23 mouse cellular contexts compared by ENCODE assay signal in the genomic region with DNA sequence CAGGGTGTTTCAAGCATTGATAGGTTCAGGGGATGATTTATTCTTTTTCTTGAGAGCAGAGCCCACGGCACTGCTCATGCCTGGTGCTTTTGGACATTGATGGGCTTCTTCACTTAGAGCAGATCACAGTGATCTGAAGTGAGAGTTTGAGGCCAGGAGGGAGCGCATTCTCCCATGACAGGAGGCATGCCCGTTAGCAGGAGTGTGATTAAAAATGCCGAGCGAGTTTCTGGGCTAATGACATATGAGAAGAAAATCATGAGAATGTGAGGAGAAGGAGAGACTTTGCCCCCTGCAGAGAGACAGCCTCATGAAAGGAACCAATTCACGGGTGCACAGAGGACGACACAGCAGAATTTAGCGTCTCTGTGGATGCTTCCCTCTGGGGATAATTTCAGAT. TPM values are rescaled to one million over a fixed set of nuclear protein-coding genes. Genes with fewer than 3 reads are reported as not detected.
A peak's percentile ranks its signal among the peaks of the same experiment; 100 is the strongest.
DNase-seq lines count a peak whose midpoint lies in the region; ATAC-seq and TF ChIP-seq lines count a peak whose summit lies in the region.
"Had no signal": no experiment of that assay in that cellular context is flagged by ENCODE, and none has a peak within 500 bp of the region (broad histone marks: within the 10 kb centered on the region; RNA-seq: fewer than 3 reads in every experiment).

No protein-coding gene starts in this region.

- no peak overlapping the region for H3K4me2 ChIP-seq in midbrain, embryonic 13.5 days (replicated peaks)
- H3K4me2 ChIP-seq: embryonic facial prominence, embryonic 12.5 days; forebrain, embryonic 13.5 days; forebrain, embryonic 15.5 days had no signal

- H3K9ac ChIP-seq in ES-E14 (ENCODE audit: insufficient read depth, low read depth, low read length, poor library complexity, severe bottlenecking), result no peak overlapping the region
- no peak overlapping the region for H3K9ac ChIP-seq in heart, adult 2 months (ENCODE audit: low read depth, low read length)
- no peak overlapping the region for H3K9ac ChIP-seq in midbrain, embryonic 13.5 days (replicated peaks)
- H3K9ac ChIP-seq: embryonic facial prominence, embryonic 12.5 days; forebrain, embryonic 13.5 days; forebrain, embryonic 15.5 days; forebrain, postnatal 0 days had no signal

- TF ChIP-seq CTCF in Patski (IDR thresholded peaks at IDR 0.05), result no peak
- no peak for TF ChIP-seq CTCF in heart, adult 2 months (IDR thresholded peaks at IDR 0.05)

- DNase-seq in ES-E14 (ENCODE audit: low read depth, low spot score) (no peak), Patski (ENCODE audit: low read depth, low spot score) (no peak), ZHBTc4 (ENCODE audit: low read depth, low spot score) (peak; percentile 7)
- peak; percentile 63 for DNase-seq in retina, postnatal 1 day
- no peak for DNase-seq in yolk sac, embryonic 10.5 days (ENCODE audit: low spot score)
- no peak for DNase-seq in heart, adult 2 months
- DNase-seq in right cerebral cortex, postnatal 14 days, result no peak
- DNase-seq: adrenal gland, adult 2 months; adrenal gland, postnatal 10 days; adrenal gland, postnatal 25 days; B cell, adult 2 months; cerebellum, adult 11 months; cerebellum, adult 18-20 months; cerebellum, adult 8-10 months; cerebellum, adult 9-11 months; forebrain, postnatal 0 days had no signal

- no peak for TF ChIP-seq EP300 in heart, adult 2 months (IDR thresholded peaks at IDR 0.05; ENCODE audit: insufficient read depth, low read depth, low read length)

- H3K36me3 ChIP-seq in ES-E14 (ENCODE audit: control insufficient read depth, insufficient read depth, low read length, poor library complexity, severe bottlenecking), result no peaks in the 10 kb centered on the region
- no peaks in the 10 kb centered on the region for H3K36me3 ChIP-seq in heart, adult 2 months (ENCODE audit: control insufficient read depth, insufficient read depth, low read length)
- H3K36me3 ChIP-seq in midbrain, embryonic 13.5 days, result no peaks in the 10 kb centered on the region
- H3K36me3 ChIP-seq: embryonic facial prominence, embryonic 10.5 days; embryonic facial prominence, embryonic 12.5 days; forebrain, embryonic 15.5 days had no signal

- in situ Hi-C loops in ES-E14 (cut with MboI; ENCODE audit: low sequenced_read_pairs in 2 of 2, unreplicated experiment in 2 of 2) (no loop called here), Patski (cut with MboI; ENCODE audit: low pct_unique_long_range_greater_than_20kb) (no loop called here)

- H3K9me3 ChIP-seq in ES-E14 (ENCODE audit: control insufficient read depth, insufficient read depth, low read depth, low read length), result no peaks in the 10 kb centered on the region
- H3K9me3 ChIP-seq in midbrain, embryonic 13.5 days, result no peaks in the 10 kb centered on the region
- H3K9me3 ChIP-seq: embryonic facial prominence, embryonic 10.5 days; embryonic facial prominence, embryonic 12.5 days; forebrain, embryonic 13.5 days; forebrain, embryonic 15.5 days had no signal

- POLR2A ChIA-PET in Patski (lab: Charles Lee), result no interaction called here

- H3K4me1 ChIP-seq in ES-E14 (ENCODE audit: control insufficient read depth in 2 of 2, insufficient read depth in 2 of 2, low read length in 2 of 2, poor library complexity in 1 of 2), result no peaks in the 10 kb centered on the region
- no peaks in the 10 kb centered on the region for H3K4me1 ChIP-seq in heart, adult 2 months (ENCODE audit: control insufficient read depth, insufficient read depth, low read length)
- H3K4me1 ChIP-seq in midbrain, embryonic 13.5 days (replicated peaks), result no peaks in the 10 kb centered on the region
- H3K4me1 ChIP-seq: embryonic facial prominence, embryonic 10.5 days; embryonic facial prominence, embryonic 12.5 days; forebrain, embryonic 13.5 days; forebrain, embryonic 15.5 days had no signal

- no peaks in the 10 kb centered on the region for H3K79me2 ChIP-seq in heart, adult 2 months (replicated peaks; ENCODE audit: control insufficient read depth, insufficient read depth, low read length)

- intact Hi-C loops in heart, adult 2 months (cut with DNase I), result no loop called here

- 59% methylated on average over 8 of the region's 8 CpGs for WGBS in heart, adult 2 months
- 66% methylated on average over 8 of the region's 8 CpGs for WGBS in midbrain, embryonic 13.5 days

- no peak overlapping the region for H3K27ac ChIP-seq in ES-E14 (ENCODE audit: insufficient read depth, low read depth, low read length, poor library complexity, severe bottlenecking)
- H3K27ac ChIP-seq in heart, adult 2 months, result no peak overlapping the region
- no peak overlapping the region for H3K27ac ChIP-seq in midbrain, embryonic 13.5 days
- H3K27ac ChIP-seq: embryonic facial prominence, embryonic 10.5 days; embryonic facial prominence, embryonic 12.5 days; forebrain, embryonic 13.5 days; forebrain, embryonic 15.5 days had no signal

- H3K27me3 ChIP-seq in Patski, result no peaks in the 10 kb centered on the region
- no peaks in the 10 kb centered on the region for H3K27me3 ChIP-seq in heart, adult 2 months (ENCODE audit: control insufficient read depth, insufficient read depth, low read length)
- no peaks in the 10 kb centered on the region for H3K27me3 ChIP-seq in midbrain, embryonic 13.5 days
- H3K27me3 ChIP-seq: embryonic facial prominence, embryonic 12.5 days; forebrain, embryonic 13.5 days; forebrain, embryonic 15.5 days had no signal

- no peak overlapping the region for H3K4me3 ChIP-seq in ES-E14 (ENCODE audit: insufficient read depth in 1 of 2, low read depth in 1 of 2, low read length in 2 of 2, poor library complexity in 1 of 2, severe bottlenecking in 1 of 2)
- H3K4me3 ChIP-seq in heart, adult 2 months, result no peak overlapping the region
- no peak overlapping the region for H3K4me3 ChIP-seq in midbrain, embryonic 13.5 days (replicated peaks)
- H3K4me3 ChIP-seq: embryonic facial prominence, embryonic 10.5 days; embryonic facial prominence, embryonic 12.5 days; forebrain, embryonic 13.5 days; forebrain, embryonic 15.5 days had no signal

- ATAC-seq in Patski, result peak; percentile 76
- no peak for ATAC-seq in midbrain, embryonic 13.5 days
- ATAC-seq: CD4-positive, CD25-positive, alpha-beta regulatory T cell, adult 4 months; forebrain, embryonic 13.5 days; forebrain, embryonic 15.5 days; forebrain, postnatal 0 days had no signal

- TF ChIP-seq POLR2A in heart, adult 2 months (IDR thresholded peaks at IDR 0.05; ENCODE audit: insufficient read depth, low read depth, low read length), result no peak

- CTCF ChIA-PET in Patski (lab: Charles Lee), result interaction anchor here (1.3 kb wide), 1 partner anchor 11 kb away, joined by 3 read pairs; no protein-coding TSS in a partner anchor

TF ChIP-seq in ES-E14, 5 proteins besides CTCF, POLR2A, EP300 and RAD21:
- TF ChIP-seq MAFK (IDR thresholded peaks at IDR 0.05; ENCODE audit: insufficient read depth, low read depth, low read length), result 0 out of 2 replicates have a peak, but pooled peaks have one; percentile 31
- TF ChIP-seq HCFC1 (IDR thresholded peaks at IDR 0.05; ENCODE audit: borderline replicate concordance, insufficient read depth, low read length), result no peak

RNA-seq across cellular contexts. Expression of a gene that starts 19.0 kb away (rescaled TPM):
- total RNA-seq in ES-E14 (2012; rRNA removed), result 0.42 and 0.62 TPM in 2 replicates
- polyA plus RNA-seq in Patski (2021), result 0.01 TPM
- total RNA-seq in heart, adult 2 months (2021), result not detected
- 0.02 TPM in 1 of 2 replicates, not detected in the other for polyA plus RNA-seq in heart, adult 2 months (2012; rRNA removed)
- 0.01 and 0.04 TPM in 2 replicates for polyA plus RNA-seq in midbrain, embryonic 13.5 days (2015; fragmentation: Nextera tagmentation; extraction: Ambion mirVana)
- total RNA-seq: MEL had no signal
- polyA plus RNA-seq: adrenal gland, adult 2 months; CD4-positive, CD25-positive, alpha-beta regulatory T cell, adult 4 months had no signal

Comparison
In these comparisons a context has a peak if more than half of its experiments do, and no peak if none do; other contexts are left out.
1. DNase-seq: peak in ZHBTc4 (single experiment) and retina, postnatal 1 day (single experiment); none in ES-E14 (single experiment), Patski (single experiment), yolk sac, embryonic 10.5 days (single experiment), heart, adult 2 months (0 of 2) and right cerebral cortex, postnatal 14 days (single experiment).